Mouse (Mus musculus): ENCODE results near the gene Rgs6. TPM values are rescaled to one million over a fixed set of nuclear protein-coding genes. Genes with fewer than 3 reads are reported as not detected.

Gene Rgs6
- polyA plus RNA-seq, 1 experiment = 3.8 TPM

DNA sequence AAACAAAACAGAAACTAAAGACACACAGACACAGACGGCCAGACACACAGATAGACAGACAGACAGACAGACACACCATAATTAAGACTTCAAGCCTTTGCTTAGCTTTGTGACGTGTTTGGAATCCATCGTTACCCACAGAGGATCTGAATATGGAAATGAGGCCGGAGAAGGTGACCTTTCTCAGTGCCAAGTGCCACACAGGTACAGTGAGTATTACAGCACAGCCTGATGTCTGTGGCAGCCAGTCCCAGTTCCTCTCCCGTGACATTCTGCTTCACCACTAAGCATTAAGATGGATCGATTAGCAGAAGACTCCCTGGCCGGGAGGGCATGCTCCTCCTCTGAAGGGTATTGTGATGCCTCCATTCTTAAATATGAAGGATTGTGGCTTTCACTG lies 186.5 kb downstream of the Rgs6 start:
- no peak for TF ChIP-seq POLR2A (IDR thresholded peaks at IDR 0.05; ENCODE audit: borderline replicate concordance, extremely low read depth, low read depth, low read length)
- no peak for TF ChIP-seq CTCF (IDR thresholded peaks at IDR 0.05; ENCODE audit: insufficient read depth, low read length)
- DNase-seq = no peak
- 90% methylated on average over 7 of the region's 7 CpGs for WGBS
- H3K4me1 ChIP-seq (ENCODE audit: control insufficient read depth, insufficient read depth, low read length) = no peaks in the 10 kb centered on the region
- H3K4me3 ChIP-seq (replicated peaks; ENCODE audit: extremely low read depth, low read depth, low read length) = no peak overlapping the region

DNA sequence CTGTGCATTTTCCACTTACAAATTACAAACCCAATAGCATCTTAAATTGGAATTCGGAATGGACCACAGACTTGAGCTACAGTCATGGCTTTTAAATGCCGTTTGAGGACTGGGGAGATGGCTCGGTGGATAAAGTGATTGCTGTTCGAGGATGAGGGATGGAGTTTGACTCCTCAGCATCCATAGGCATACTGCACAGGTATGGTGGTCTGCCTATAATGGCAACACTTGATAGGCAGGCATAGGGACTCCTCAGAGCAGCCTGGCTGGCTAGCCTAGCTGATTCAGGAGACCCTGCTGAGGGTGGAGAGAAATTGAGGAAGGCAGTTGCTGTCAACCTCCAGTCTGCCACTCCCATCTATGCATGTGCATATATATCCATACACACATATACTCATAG lies 188.6 kb downstream of the Rgs6 start:
- Histone ChIP-seq H3K4me1 (ENCODE audit: control insufficient read depth, insufficient read depth, low read length) (no peaks in the 10 kb centered on the region), H3K4me3 (replicated peaks; ENCODE audit: extremely low read depth, low read depth, low read length) (no peak overlapping the region)
- 85% methylated on average over 4 of the region's 4 CpGs for WGBS
- no peak for DNase-seq
- TF ChIP-seq POLR2A (IDR thresholded peaks at IDR 0.05; ENCODE audit: borderline replicate concordance, extremely low read depth, low read depth, low read length) (no peak), CTCF (IDR thresholded peaks at IDR 0.05; ENCODE audit: insufficient read depth, low read length) (no peak)

DNA sequence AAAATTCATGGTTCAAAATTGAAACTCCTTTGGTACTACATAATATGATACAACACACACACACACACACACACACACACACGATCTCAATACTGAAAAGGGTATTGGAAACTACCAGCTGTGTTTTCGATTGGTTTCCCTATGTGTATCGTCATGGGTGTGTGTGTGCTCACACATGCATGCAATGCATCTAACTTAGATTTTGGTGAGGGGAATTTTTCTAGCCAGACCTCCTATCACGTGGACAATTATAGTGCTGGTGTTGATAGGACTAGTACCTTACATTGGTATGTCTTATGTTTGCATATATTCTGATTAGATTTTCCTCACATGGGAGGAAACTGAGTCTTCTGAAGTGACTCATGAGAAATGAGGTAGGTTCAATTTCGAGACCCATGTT lies 192.8 kb downstream of the Rgs6 start:
- 88% methylated on average over 5 of the region's 5 CpGs for WGBS
- H3K4me1 ChIP-seq (ENCODE audit: control insufficient read depth, insufficient read depth, low read length) = no peaks in the 10 kb centered on the region
- DNase-seq = no peak
- TF ChIP-seq CTCF (IDR thresholded peaks at IDR 0.05; ENCODE audit: insufficient read depth, low read length) (no peak), POLR2A (IDR thresholded peaks at IDR 0.05; ENCODE audit: borderline replicate concordance, extremely low read depth, low read depth, low read length) (no peak)
- no peak overlapping the region for H3K4me3 ChIP-seq (replicated peaks; ENCODE audit: extremely low read depth, low read depth, low read length)

GRCm38 (mm10) chr12:82781414-82781813 lies 193.3 kb downstream of the Rgs6 start:
- 79% methylated on average over 5 of the region's 5 CpGs for WGBS
- TF ChIP-seq POLR2A (IDR thresholded peaks at IDR 0.05; ENCODE audit: borderline replicate concordance, extremely low read depth, low read depth, low read length) (no peak), CTCF (IDR thresholded peaks at IDR 0.05; ENCODE audit: insufficient read depth, low read length) (no peak)
- no peak overlapping the region for H3K4me3 ChIP-seq (replicated peaks; ENCODE audit: extremely low read depth, low read depth, low read length)
- no peak for DNase-seq
- H3K4me1 ChIP-seq (ENCODE audit: control insufficient read depth, insufficient read depth, low read length) = no peaks in the 10 kb centered on the region

- no peak for DNase-seq
- TF ChIP-seq CTCF (IDR thresholded peaks at IDR 0.05; ENCODE audit: insufficient read depth, low read length) (no peak), POLR2A (IDR thresholded peaks at IDR 0.05; ENCODE audit: borderline replicate concordance, extremely low read depth, low read depth, low read length) (no peak)
- Histone ChIP-seq H3K4me3 (replicated peaks; ENCODE audit: extremely low read depth, low read depth, low read length) (no peak overlapping the region), H3K4me1 (ENCODE audit: control insufficient read depth, insufficient read depth, low read length) (no peaks in the 10 kb centered on the region)
- WGBS = 37% methylated on average over 3 of the region's 3 CpGs
Observed at GRCm38 (mm10) chr12:82792122-82792521, 204.0 kb downstream of the Rgs6 start.

DNA sequence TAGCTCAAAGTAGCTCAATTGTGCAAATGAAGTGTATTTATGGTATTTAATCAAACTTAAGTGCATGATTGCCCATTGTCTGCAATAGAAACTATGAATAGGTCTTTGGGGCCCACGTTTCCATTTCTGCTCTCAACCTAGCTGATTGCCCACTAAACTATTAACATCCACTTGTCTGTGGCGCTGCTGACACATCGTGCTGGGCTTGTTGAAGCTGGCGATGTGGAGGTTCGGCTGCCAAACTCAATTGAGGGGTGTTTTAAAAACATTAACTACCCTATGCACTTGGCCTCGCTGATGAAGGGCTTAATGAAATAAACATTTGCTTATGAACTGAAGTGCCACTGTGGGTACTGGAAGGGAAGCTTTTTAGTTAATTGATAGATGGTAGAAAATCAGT lies 211.8 kb downstream of the Rgs6 start:
- 70% methylated on average over 6 of the region's 6 CpGs for WGBS
- no peak overlapping the region for H3K4me3 ChIP-seq (replicated peaks; ENCODE audit: extremely low read depth, low read depth, low read length)
- no peak for TF ChIP-seq POLR2A (IDR thresholded peaks at IDR 0.05; ENCODE audit: borderline replicate concordance, extremely low read depth, low read depth, low read length)
- no peaks in the 10 kb centered on the region for H3K4me1 ChIP-seq (ENCODE audit: control insufficient read depth, insufficient read depth, low read length)
- DNase-seq = no peak

GRCm38 (mm10) chr12:82801736-82802135 lies 213.6 kb downstream of the Rgs6 start:
- H3K4me3 ChIP-seq (replicated peaks; ENCODE audit: extremely low read depth, low read depth, low read length) = no peak overlapping the region
- WGBS = 81% methylated on average over 6 of the region's 6 CpGs
- TF ChIP-seq POLR2A (IDR thresholded peaks at IDR 0.05; ENCODE audit: borderline replicate concordance, extremely low read depth, low read depth, low read length) = no peak
- no peak for TF ChIP-seq CTCF (IDR thresholded peaks at IDR 0.05; ENCODE audit: insufficient read depth, low read length)

GRCm38 (mm10) chr12:82802711-82803110 lies 214.6 kb downstream of the Rgs6 start:
- H3K4me1 ChIP-seq (ENCODE audit: control insufficient read depth, insufficient read depth, low read length) = no peaks in the 10 kb centered on the region
- DNase-seq = no peak
- TF ChIP-seq CTCF (IDR thresholded peaks at IDR 0.05; ENCODE audit: insufficient read depth, low read length) (no peak), POLR2A (IDR thresholded peaks at IDR 0.05; ENCODE audit: borderline replicate concordance, extremely low read depth, low read depth, low read length) (no peak)
- H3K4me3 ChIP-seq (replicated peaks; ENCODE audit: extremely low read depth, low read depth, low read length) = no peak overlapping the region
- 93% methylated on average over 5 of the region's 5 CpGs for WGBS

More at GRCm38 (mm10) chr12:82801736-82802135, 213.6 kb downstream of the Rgs6 start:
- no peaks in the 10 kb centered on the region for H3K4me1 ChIP-seq (ENCODE audit: control insufficient read depth, insufficient read depth, low read length)
- no peak for DNase-seq

DNA sequence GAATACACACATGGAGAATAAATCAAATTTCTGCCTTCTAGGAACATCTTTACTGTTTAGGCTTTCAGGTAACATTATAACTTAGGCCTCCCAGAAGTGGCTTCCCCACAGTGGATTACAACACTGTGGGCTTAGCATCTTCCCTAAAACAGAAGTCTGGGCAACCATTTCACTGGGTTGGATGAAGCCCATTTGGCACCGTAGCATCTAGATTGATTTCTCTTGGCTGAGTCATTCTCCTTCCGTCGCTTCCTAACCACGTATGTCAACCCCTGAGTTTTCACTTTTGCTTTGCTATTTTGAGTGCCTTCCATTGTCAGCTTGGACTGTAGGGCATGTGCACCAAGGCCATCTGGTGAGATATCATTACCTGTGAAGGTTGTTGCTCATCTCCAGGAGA lies 217.1 kb downstream of the Rgs6 start:
- no peak overlapping the region for H3K4me3 ChIP-seq (replicated peaks; ENCODE audit: extremely low read depth, low read depth, low read length)
- H3K4me1 ChIP-seq (ENCODE audit: control insufficient read depth, insufficient read depth, low read length) = no peaks in the 10 kb centered on the region
- TF ChIP-seq CTCF (IDR thresholded peaks at IDR 0.05; ENCODE audit: insufficient read depth, low read length) (no peak), POLR2A (IDR thresholded peaks at IDR 0.05; ENCODE audit: borderline replicate concordance, extremely low read depth, low read depth, low read length) (no peak)
- WGBS = 72% methylated on average over 4 of the region's 4 CpGs
- no peak for DNase-seq

DNA sequence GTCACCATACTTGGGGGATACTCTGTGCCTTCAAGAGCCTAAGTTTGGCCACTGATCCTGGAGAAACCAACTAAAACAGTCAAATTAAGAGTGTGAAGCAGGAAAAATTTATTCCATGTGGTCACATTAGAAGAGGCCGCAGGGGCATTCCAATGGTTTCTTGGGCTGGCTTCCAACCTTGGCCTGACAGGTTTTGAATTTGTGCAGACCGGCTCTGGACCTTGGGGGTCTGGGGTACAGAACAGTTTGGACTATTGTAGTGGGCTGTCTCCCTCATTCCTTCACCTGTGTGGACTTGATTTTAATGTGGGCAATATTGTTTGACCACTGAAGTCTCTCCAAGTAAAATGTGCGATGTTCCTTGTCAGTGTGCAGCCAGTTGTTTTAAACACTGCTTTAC lies 222.5 kb downstream of the Rgs6 start:
- Histone ChIP-seq H3K4me3 (replicated peaks; ENCODE audit: extremely low read depth, low read depth, low read length) (no peak overlapping the region), H3K4me1 (ENCODE audit: control insufficient read depth, insufficient read depth, low read length) (no peaks in the 10 kb centered on the region)
- DNase-seq = no peak
- TF ChIP-seq POLR2A (IDR thresholded peaks at IDR 0.05; ENCODE audit: borderline replicate concordance, extremely low read depth, low read depth, low read length) = no peak
- no peak for TF ChIP-seq CTCF (IDR thresholded peaks at IDR 0.05; ENCODE audit: insufficient read depth, low read length)
- WGBS = 88% methylated on average over 3 of the region's 3 CpGs
